Mouse (Mus musculus) spleen, adult 2 months (tissue): Measurements from ENCODE around the gene Wasf2.

Source experiments
- CTCF ChIP-seq: fragments of 200-500 bp; IDR thresholded peaks from 2 replicates; pipeline ENCODE4 v1.5.1; 2011; ENCODE audit warnings: mild to moderate bottlenecking, inconsistent platforms; ENCODE audit not compliant: insufficient read depth, insufficient read length, insufficient replicate concordance; ENCODE audit errors: extremely low read depth
- POLR2A ChIP-seq: fragments of 200-500 bp; IDR thresholded peaks from 2 replicates; pipeline ENCODE4 v1.6.1; 2011; ENCODE audit warnings: low read depth, low read length, inconsistent platforms

- TF ChIP-seq CTCF (no peak), POLR2A (no peak)
Observed at GRCm38 (mm10) chr4:133121974-133122637, 8.2 kb upstream of the Wasf2 start.
